Mouse (Mus musculus) c-Kit-positive CD71-positive TER-119-positive erythroid progenitor cells, embryonic 14.5 days (primary cell): ENCODE measurements around the gene Nrde2.
"Not testable (repeated sequence)": the region's sequence is repeated elsewhere in the genome, so short reads cannot be mapped to it uniquely, and the experiment has no call there.

Experiments used
- DNase-seq: peaks from one replicate; pipeline ENCODE4 v3.0.0-alpha.2; 2013; ENCODE audit warnings: low spot score

Gene Nrde2

GRCm38 (mm10) chr12:100159261-100159975 lies at the start of gene Nrde2:
Nrde2 (minus strand) TSS chr12:100159653.
- peak; percentile 85 for DNase-seq

DNA sequence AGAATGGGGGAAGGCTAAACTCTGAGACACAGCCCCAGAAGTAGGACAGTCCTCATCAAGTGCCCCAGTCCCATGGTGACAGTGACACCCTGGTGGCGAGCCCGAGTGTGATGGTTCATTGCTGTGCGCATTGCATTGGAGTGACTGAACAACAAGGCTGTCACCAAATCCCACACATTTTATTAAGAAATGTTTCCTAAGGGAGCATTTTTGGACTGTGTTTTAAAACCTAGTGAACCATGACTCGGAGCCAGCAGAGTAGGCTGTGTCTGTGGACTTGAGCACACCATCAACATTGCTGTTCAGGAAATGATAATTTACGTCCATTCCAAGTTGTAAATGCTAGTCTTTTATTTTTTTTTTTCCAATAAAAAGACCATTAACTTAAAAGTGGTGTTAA lies 47.5 kb upstream of the Nrde2 start:
- no peak for DNase-seq

DNA sequence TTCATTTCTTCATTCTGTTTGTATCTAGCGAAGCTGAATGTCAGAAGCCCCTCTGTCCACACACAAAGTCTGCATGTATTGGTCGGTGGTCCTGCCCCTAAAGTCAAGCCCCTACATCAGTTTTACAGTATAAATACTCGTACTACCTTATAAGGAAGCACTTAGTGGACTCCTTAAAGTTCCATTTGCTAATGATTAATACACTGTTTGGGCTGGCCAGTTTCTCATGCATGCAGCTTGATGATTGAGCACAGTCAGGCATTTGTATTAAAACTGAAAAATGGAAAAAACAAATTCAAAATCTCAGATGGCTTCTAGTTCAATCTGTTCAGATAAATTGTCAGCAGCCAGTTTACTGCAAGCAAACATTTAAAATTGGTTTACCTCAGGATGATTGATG lies 47.1 kb upstream of the Nrde2 start:
- no peak for DNase-seq

GRCm38 (mm10) chr12:100205156-100205555 lies 45.7 kb upstream of the Nrde2 start:
- no peak for DNase-seq

DNA sequence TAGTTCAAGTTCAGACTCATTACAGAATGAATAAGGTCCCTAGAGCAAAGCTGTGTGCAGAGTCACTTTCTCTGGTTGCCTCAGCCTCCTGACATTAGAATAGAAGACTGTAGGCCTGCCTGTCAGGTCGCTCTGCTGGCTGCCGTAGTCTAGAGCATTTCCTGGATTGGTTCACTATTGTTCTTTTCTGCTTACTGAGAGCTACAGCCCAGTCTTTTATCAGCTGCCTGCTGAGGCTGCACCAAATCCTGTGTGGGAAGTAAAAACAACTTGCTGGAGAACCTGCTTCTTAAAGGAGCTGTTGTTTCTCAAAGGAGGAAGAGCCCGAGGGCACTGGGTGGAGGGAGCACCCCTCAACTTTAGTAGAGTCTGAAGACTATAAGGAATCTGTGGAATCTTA lies 44.3 kb upstream of the Nrde2 start:
- no peak for DNase-seq

DNA sequence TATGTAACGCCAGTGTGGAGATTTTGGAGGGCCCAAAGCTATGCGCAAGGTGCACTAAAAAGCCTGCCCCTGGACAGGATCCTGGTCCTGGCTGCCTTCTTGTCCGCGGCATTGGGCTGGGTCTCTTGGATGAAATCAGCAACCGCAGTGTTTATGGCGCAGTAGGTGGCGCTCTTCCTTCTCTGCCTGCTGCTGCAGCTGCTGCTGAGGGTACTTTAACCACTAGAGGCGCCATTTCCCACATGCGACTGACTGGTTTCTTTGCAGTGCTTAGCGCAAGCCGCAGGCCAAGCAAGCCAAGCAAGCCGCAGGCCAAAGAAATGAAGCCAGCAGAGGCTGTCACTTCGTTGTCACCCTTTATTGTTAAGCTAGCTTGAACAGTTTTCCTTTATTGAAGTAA lies 42.4 kb upstream of the Nrde2 start:
- DNase-seq = peak; percentile 97

DNA sequence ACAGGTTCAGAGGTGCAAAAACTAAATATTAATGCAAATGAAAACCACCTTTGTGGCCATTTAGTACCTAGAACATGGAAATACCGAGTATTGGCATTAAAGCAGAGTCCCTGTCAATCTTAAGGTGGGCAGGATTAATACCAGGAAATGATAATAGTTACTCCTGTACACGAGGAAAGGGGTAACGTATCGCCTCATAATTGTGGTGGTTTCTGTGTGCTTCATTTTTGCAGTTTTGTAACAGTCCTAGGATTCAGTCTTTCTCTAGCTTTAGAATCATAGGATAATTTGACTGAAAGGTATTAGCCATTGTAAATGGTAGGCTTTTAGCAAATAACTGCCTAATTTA lies 41.9 kb upstream of the Nrde2 start:
- no peak for DNase-seq

- DNase-seq = peak; percentile 43
Observed at GRCm38 (mm10) chr12:100200645-100201362, 41.4 kb upstream of the Nrde2 start.

DNA sequence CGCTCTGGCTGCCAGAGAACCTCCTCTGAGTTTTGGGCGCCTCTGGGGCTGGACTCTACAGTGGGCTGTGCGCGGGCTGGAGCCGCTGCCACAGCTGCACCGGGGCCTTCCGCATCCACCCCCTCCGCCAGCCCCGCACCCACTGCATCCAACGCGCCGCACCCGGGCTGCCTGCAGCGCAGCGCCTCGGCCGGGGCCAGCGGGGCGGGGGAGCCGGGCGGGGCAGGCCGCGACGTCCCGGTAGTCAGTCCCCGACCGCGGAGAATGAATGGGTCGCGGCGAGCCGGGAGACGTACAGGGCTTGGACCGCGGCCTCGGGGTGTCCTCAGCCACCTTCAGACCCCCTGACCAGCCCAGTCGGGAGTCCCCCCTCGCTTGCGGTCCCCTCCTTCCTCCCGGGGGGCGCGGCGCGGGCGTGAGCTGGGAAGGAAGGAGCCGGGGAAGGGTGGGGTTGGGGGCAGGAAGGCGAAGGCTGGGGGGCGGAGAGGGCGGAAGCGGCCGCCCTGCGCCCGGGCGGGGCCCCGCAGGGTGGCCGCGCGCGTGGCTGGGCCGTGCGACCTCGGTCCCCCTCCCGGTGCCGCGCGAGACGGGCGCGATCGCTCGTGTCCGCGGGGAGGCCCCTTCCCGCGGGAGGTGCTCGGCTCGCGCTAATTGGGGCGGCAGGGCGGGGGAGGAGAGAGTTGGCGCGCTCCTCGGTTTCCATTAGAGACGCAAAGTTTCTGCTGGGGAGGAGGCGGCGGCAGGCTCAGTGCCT lies 40.6 kb upstream of the Nrde2 start:
- DNase-seq = peak; percentile 51

GRCm38 (mm10) chr12:100198967-100199660 lies 39.7 kb upstream of the Nrde2 start, which contains the start of gene Calm1:
Calm1 (plus strand) TSS chr12:100199435.
- peak; percentile 85 for DNase-seq

DNA sequence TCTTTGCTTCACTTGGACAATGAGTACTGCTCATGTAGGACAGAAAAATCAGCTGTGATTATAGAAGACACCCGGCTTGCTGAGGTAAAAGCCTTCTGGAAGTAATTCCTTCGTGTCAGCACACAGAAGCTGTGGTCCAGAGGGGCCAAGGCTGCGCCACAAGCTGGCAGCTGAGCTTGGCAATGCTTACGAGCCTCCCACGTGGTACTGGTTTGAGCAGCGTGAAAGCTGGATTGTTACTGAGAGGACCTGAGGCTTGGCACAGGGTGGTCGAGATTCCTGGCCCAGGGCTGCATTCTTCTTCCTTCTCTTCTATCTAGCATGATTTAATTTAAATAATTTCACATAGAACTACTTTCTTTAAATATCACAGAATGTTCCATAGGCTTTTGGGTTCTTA lies 37.3 kb upstream of the Nrde2 start:
- DNase-seq = no peak

GRCm38 (mm10) chr12:100194181-100194580 lies 34.7 kb upstream of the Nrde2 start:
- DNase-seq = no peak

GRCm38 (mm10) chr12:100190802-100191201 lies 31.3 kb upstream of the Nrde2 start:
- DNase-seq = no peak

GRCm38 (mm10) chr12:100187756-100188430 lies 28.4 kb upstream of the Nrde2 start:
- DNase-seq = peak; percentile 34

DNA sequence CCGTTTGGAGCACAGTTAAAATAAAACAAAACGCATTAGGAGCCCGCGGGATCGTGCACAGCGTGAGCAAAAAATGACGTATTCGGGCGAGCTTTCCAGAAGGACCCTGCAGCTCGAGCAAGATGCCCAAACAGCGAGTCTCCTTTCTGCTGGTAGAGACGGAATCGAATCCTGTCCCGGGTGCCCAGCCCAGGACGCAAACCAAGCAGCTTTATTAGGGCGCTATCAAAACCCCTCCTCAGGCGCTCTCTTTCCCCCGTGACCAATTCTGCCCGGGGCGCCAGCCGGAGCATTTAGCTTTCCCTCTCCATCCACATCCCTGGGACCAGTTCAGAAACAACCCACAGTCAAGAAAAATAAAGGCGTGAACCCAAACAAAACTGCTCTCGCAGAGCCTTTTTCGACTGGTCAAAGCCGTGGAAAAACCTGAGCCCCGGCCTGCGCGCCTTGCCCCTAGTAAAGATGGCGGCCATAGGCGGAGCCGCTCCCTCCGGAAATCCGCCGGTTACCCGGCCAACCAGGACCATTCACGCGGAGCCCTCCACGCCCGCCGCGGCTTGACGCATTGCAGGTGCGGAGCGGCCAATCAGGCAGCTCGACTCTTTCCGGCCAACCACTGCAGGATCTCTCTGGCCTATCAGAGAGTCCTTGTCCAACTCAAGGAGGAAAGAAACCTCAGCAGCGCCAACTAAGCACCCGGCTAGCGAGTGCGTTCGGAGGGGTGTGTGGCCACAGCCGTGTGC lies 27.7 kb upstream of the Nrde2 start:
- peak; percentile 95 for DNase-seq

GRCm38 (mm10) chr12:100186376-100186775 lies 26.9 kb upstream of the Nrde2 start:
- no peak for DNase-seq

DNA sequence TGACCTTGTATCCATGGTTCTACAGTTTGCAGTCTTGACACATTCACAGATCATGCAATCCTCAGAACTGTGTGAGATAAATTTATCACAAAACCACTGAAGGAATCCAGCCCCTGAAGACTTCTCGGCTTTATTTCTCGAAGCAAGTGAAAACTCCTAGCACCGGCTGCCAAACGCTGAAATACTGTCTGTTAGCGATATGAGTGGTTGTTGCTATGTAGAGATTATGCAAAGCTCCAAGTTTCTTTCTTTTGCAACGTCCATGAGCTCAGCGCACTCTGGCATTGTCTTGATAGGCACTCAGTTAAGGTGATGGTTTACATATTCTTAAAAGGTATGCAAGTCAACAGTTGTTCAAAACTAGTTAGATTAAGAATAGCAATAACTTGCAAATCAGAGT lies 26.4 kb upstream of the Nrde2 start:
- no peak for DNase-seq

GRCm38 (mm10) chr12:100184976-100185375 lies 25.5 kb upstream of the Nrde2 start:
- not testable (repeated sequence) for DNase-seq

- DNase-seq = no peak
Observed at GRCm38 (mm10) chr12:100183970-100184369, 24.5 kb upstream of the Nrde2 start.

- DNase-seq = no peak
Observed at GRCm38 (mm10) chr12:100182676-100183075, 23.2 kb upstream of the Nrde2 start.

- DNase-seq = no peak
Observed at GRCm38 (mm10) chr12:100180802-100181201, 21.3 kb upstream of the Nrde2 start.
